Mouse (Mus musculus) embryonic fibroblast, embryonic 13.5 days (primary cell): ENCODE measurements around the gene Ssrp1.

ENCODE experiments used
- CTCF ChIP-seq: IDR thresholded peaks from 2 replicates; pipeline ENCODE4 v1.5.1; 2011; ENCODE audit warnings: mild to moderate bottlenecking, control low read depth, low read length, moderate library complexity, borderline replicate concordance; ENCODE audit not compliant: insufficient read depth
- POLR2A ChIP-seq: IDR thresholded peaks from 2 replicates; pipeline ENCODE4 v1.6.1; 2011; ENCODE audit warnings: low read depth, mild to moderate bottlenecking, control low read depth, low read length, moderate library complexity

GRCm38 (mm10) chr2:85088716-85089646 lies 51.9 kb downstream of the Ssrp1 start:
- TF ChIP-seq CTCF (no peak), POLR2A (no peak)
